Mouse (Mus musculus) heart, embryonic 15.5 days (tissue): ENCODE results near the gene Aars2. TPM values are rescaled to one million over a fixed set of nuclear protein-coding genes. Genes with fewer than 3 reads are reported as not detected.
A peak's percentile ranks its signal among the peaks of the same experiment; 100 is the strongest.

Experiments used
- ATAC-seq: fragments of 200-750 bp; cut with Nextera tagmentation; replicated peaks from 2 replicates; pipeline ENCODE4 v1.8.0; 2017; ENCODE audit warnings: low read depth, moderate TSS enrichment; ENCODE audit not compliant: insufficient number of reproducible peaks, insufficient read depth, low FRiP score
- H3K27ac ChIP-seq: fragments of 300-500 bp; sonication (generic); 2 replicates; pipeline ENCODE4 v1.5.1; 2015; ENCODE audit warnings: mild to moderate bottlenecking, inconsistent platforms
- H3K27me3 ChIP-seq: fragments of 300-500 bp; sonication (generic); 2 replicates; pipeline ENCODE4 v1.6.1; 2015; ENCODE audit warnings: inconsistent platforms
- H3K36me3 ChIP-seq: fragments of 300-500 bp; sonication (generic); 2 replicates; pipeline ENCODE4 v1.6.1; 2015; ENCODE audit warnings: mild to moderate bottlenecking, inconsistent platforms
- H3K4me1 ChIP-seq: fragments of 300-500 bp; sonication (generic); replicated peaks from 2 replicates; pipeline ENCODE4 v1.6.1; 2015; ENCODE audit warnings: inconsistent platforms
- H3K4me2 ChIP-seq: fragments of 300-500 bp; sonication (generic); 2 replicates; pipeline ENCODE4 v1.6.1; 2015; ENCODE audit warnings: inconsistent platforms, mild to moderate bottlenecking, moderate library complexity
- H3K4me3 ChIP-seq: fragments of 300-500 bp; sonication (generic); 2 replicates; pipeline ENCODE4 v1.5.1; 2015; ENCODE audit warnings: mild to moderate bottlenecking, inconsistent platforms
- H3K9ac ChIP-seq: fragments of 300-500 bp; sonication (generic); 2 replicates; pipeline ENCODE4 v1.6.1; 2015; ENCODE audit warnings: mild to moderate bottlenecking, inconsistent platforms
- H3K9me3 ChIP-seq: fragments of 300-500 bp; sonication (generic); replicated peaks from 2 replicates; pipeline ENCODE4 v1.6.1; 2016; ENCODE audit warnings: inconsistent platforms
- WGBS: fragments of 180-500 bp; shearing (Covaris S2); methylation state at CpG from one replicate; pipeline ENCODE4 v1.1.7; 2015; ENCODE audit warnings: mixed read lengths; 5-methylcytosine and 5-hydroxymethylcytosine counted together
- polyA plus RNA-seq: library from polyadenylated mRNA; unstranded; fragments of >200 nt; fragmentation: Nextera tagmentation; extraction: Ambion mirVana; gene quantifications from 2 replicates; pipeline ENCODE4 v1.2.1, GENCODE M21; 2015

The Aars2 gene
- polyA plus RNA-seq, 1 experiment from 2014 or later: 19.2 TPM

DNA sequence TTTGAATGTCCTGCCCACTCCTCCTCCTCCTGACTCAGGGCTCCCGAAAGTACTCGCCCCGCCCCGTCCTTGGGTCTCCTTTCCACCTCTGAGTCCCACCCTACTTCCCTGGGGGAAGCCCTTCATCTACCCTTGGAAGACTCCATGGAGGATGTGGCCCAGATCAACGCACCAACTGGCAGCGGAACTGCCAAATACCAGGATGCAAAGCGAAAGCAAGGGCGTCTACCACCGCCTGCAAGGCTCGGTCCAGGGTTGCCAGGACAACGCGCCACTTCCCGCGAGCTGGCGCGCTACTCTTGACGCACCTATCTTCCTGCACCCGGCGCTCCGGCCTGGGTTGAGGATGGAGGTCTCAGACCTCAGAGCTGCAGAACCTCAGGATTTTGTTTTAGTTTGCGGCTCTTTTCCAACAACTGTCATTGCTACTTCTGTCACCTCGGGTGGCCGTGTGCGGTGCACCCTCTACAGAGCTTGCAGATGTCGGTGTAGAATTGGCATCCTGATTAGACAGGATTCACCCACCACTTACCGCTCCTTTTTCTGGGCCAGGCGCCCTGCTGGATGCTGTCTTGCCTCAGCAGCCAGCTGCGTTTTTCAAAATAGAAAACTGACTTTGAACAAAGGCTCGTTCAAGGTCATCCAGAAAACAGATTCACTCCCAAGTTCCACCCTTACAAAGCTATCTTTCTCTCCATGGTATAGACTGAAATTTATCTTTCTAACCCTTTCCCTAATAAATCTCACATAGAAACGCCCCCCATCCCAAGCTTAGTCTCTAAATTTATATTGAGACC lies 31.8 kb upstream of the Aars2 start, which contains the start of gene Spats1:
TSS of gene Spats1 (minus strand) at position 747 of the 797 bp plus-strand sequence.
- H3K4me1 ChIP-seq: peaks cover 20% of the 10 kb centered on the region
- H3K36me3 ChIP-seq: no peaks in the 10 kb centered on the region
- peaks cover 16% of the 10 kb centered on the region for H3K27me3 ChIP-seq
- peak within 1 kb of the TSS; percentile 36 for H3K9ac ChIP-seq
- H3K27ac ChIP-seq: 0 out of 2 replicates have a peak within 1 kb of the TSS, but pooled peaks have one; percentile 8
- peak within 1 kb of the TSS; percentile 52 for H3K4me3 ChIP-seq
- H3K4me2 ChIP-seq: peak within 1 kb of the TSS; percentile 77
- no peaks in the 10 kb centered on the region for H3K9me3 ChIP-seq
- 4% methylated on average over 30 of the region's 30 CpGs for WGBS
- peak; percentile 57 for ATAC-seq

DNA sequence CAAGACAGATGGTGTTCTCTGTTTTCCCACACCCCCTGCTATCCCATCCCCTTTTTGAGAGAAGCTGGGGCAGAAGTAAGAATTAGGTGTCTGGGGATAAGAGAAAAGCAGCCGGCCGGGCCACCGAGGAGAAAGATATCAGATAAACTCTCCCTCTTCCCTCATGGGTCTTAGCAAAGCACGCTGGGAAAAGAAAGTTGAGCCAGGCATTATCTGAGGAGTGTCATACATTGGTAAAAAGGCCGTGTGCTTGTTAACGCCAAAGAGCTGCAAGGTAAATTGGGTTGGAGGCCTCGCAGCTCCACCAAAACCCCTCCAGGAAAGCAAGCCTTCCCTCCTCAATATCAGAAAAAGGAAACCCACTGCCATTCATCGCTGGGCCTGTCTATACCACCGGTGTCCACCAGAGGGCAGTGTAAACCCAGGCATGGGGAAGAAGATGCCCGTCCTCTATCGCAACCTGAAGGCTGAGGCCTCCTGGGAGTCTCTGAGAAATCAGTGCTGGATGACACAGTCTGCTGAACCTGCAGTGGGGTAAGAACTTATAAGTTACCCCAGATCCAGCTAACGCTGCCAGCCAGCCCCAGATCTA lies 28.3 kb upstream of the Aars2 start:
- no peak overlapping the region for H3K9ac ChIP-seq
- H3K4me3 ChIP-seq: no peak overlapping the region
- H3K27me3 ChIP-seq: peaks cover 16% of the 10 kb centered on the region
- ATAC-seq: no peak
- H3K4me2 ChIP-seq: no peak overlapping the region; the same call in 1 of the 2 replicates
- H3K4me1 ChIP-seq: peaks cover 20% of the 10 kb centered on the region
- H3K27ac ChIP-seq: no peak overlapping the region
- no peaks in the 10 kb centered on the region for H3K36me3 ChIP-seq
- H3K9me3 ChIP-seq: no peaks in the 10 kb centered on the region
- WGBS: 8% methylated on average over 12 of the region's 12 CpGs

DNA sequence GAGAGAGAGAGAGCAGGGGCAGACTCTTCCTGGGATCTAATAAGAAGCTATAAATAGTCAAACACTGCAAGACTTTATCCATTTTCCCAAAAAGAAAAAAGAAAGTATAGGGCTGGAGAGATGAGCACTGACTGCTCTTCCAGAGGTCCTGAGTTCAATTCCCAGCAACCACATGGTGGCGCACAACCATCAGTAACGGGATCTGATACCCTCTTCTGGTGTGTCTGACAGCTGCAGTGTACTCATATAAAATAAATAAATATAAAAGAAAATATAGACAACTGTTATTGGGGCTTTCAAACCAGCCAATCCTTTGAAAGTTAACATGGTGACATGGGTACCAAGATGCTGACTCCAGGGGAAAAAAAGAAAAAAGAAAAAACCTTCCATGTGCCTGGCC lies 26.2 kb upstream of the Aars2 start:
- Histone ChIP-seq H3K4me1 (peaks cover 9% of the 10 kb centered on the region; the same call in 1 of the 2 replicates), H3K36me3 (no peaks in the 10 kb centered on the region), H3K4me2 (no peak overlapping the region), H3K27me3 (peaks cover 11% of the 10 kb centered on the region), H3K27ac (no peak overlapping the region), H3K9me3 (no peaks in the 10 kb centered on the region), H3K4me3 (no peak overlapping the region), H3K9ac (no peak overlapping the region)
- WGBS: 37% methylated on average over 2 of the region's 2 CpGs
- ATAC-seq: no peak

DNA sequence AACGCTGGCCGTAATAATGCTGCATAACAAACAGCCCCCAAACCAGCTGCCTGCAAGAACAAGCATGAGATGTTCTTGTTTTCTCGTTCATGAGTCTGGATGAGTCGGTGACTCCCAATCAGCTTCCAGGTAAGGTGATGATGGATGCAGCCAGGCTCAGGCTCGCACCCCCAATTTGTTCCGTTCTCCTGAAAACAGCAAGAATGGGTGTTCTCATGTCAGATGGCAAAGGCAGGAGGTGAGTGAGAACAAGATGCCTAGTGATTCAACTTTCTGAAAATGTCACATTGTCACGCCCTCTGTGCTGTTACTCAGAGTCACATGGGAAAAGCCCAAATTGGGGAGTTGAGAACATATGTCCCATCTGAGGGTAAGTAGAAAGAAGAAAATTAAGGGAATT lies 21.1 kb upstream of the Aars2 start:
- 76% methylated on average over 7 of the region's 7 CpGs for WGBS
- Histone ChIP-seq H3K4me3 (no peak overlapping the region), H3K36me3 (no peaks in the 10 kb centered on the region), H3K9ac (no peak overlapping the region), H3K9me3 (no peaks in the 10 kb centered on the region), H3K27ac (no peak overlapping the region), H3K27me3 (peaks cover 4% of the 10 kb centered on the region; the same call in 1 of the 2 replicates), H3K4me1 (no peaks in the 10 kb centered on the region), H3K4me2 (no peak overlapping the region)
- no peak for ATAC-seq

DNA sequence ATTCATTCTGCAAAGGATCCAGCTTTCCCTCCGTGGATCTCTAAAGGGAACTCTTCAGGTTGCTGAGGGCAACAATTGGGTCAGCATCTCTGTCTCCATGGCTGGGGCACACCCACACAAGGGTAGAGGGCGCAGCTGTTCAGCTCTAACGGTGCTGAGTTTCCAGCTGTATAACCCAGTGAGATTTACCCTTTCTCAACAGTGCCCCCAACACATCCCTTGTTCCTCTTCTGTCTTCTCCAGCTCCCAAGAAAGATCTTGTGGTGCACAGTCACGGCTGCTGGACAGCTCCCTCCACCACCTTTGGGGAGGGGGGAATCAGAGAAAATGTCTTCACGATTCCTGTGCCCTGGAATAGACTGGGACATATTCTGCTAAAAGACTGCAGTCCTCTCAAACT lies 19.4 kb upstream of the Aars2 start:
- Histone ChIP-seq H3K4me2 (no peak overlapping the region), H3K9ac (no peak overlapping the region), H3K4me1 (peaks cover 6% of the 10 kb centered on the region; the same call in 1 of the 2 replicates), H3K27ac (no peak overlapping the region), H3K4me3 (no peak overlapping the region), H3K9me3 (no peaks in the 10 kb centered on the region), H3K27me3 (peaks cover 4% of the 10 kb centered on the region; the same call in 1 of the 2 replicates), H3K36me3 (no peaks in the 10 kb centered on the region)
- 10% methylated on average over 5 of the region's 5 CpGs for WGBS
- no peak for ATAC-seq

DNA sequence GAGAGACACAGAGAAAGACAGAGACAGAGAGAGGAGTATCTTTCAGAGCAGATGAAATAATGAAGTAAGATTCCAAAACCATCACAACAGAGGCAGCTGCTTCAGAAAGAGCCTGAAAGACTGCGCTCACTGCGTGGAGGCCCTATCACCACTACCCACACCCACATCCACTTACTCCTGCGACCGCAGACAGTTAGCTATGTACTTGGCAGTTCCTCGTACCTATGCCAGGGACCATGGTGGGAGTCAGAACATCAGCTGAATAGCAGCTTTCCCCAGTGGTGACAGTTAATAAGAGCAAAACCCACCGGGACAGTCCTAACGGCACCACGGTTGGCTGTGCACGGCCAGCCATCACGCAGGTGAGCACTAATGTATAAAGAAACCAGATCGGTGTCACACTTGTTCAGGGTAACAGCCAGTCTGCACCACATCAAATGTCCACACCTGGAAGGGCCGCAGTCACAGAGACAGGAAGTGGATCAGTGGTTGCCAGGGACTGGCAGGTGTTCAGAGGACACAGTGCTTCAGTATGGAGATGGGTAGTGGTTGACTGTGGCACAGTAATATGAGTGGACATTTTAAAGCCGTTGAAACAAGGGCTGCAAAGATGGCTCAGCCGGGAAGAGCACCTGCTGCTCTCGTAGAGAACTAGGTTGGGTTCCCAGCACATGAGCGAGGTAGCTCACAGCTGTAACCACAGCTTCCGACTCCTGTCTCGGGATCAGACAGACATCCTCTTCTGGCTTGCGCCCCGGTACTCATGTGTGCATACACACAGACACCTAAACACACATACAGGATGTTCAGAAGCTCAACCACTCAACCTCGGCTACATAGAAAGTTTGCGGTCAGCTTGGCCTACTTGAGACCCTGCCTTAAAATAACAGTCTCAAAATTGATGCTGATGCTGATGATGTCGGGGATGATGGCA lies 18.1 kb upstream of the Aars2 start:
- Histone ChIP-seq H3K27me3 (peaks cover 9% of the 10 kb centered on the region; the same call in 1 of the 2 replicates), H3K27ac (no peak overlapping the region), H3K9ac (no peak overlapping the region), H3K36me3 (no peaks in the 10 kb centered on the region), H3K9me3 (no peaks in the 10 kb centered on the region), H3K4me2 (no peak overlapping the region), H3K4me3 (no peak overlapping the region), H3K4me1 (peaks cover 6% of the 10 kb centered on the region; the same call in 1 of the 2 replicates)
- 77% methylated on average over 23 of the region's 23 CpGs for WGBS
- ATAC-seq: no peak; the same call in 1 of the 2 replicates

DNA sequence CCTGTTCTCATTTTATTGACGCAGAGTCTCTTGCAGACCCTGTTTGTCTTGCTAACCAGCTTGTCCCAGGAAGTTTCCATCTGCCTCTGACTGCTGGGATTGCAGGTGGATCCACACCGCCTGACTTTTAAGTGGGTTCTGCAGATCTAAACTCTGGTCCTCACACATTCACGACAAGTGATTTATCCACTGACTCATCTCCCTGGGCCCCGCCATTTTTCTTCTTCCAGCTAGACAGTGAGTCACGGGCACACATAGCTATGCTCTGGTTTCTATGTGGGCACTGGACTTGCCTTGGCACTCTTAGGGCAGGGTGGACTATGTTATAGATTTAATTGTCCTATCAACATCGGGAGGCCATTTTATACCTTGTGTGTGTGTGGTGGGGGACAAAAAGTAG lies 16.9 kb upstream of the Aars2 start:
- Histone ChIP-seq H3K9me3 (no peaks in the 10 kb centered on the region), H3K27ac (no peak overlapping the region), H3K4me3 (no peak overlapping the region), H3K9ac (no peak overlapping the region), H3K4me2 (no peak overlapping the region), H3K36me3 (no peaks in the 10 kb centered on the region), H3K4me1 (peaks cover 6% of the 10 kb centered on the region; the same call in 1 of the 2 replicates), H3K27me3 (peaks cover 9% of the 10 kb centered on the region; the same call in 1 of the 2 replicates)
- ATAC-seq: no peak
- 78% methylated on average over 6 of the region's 6 CpGs for WGBS

DNA sequence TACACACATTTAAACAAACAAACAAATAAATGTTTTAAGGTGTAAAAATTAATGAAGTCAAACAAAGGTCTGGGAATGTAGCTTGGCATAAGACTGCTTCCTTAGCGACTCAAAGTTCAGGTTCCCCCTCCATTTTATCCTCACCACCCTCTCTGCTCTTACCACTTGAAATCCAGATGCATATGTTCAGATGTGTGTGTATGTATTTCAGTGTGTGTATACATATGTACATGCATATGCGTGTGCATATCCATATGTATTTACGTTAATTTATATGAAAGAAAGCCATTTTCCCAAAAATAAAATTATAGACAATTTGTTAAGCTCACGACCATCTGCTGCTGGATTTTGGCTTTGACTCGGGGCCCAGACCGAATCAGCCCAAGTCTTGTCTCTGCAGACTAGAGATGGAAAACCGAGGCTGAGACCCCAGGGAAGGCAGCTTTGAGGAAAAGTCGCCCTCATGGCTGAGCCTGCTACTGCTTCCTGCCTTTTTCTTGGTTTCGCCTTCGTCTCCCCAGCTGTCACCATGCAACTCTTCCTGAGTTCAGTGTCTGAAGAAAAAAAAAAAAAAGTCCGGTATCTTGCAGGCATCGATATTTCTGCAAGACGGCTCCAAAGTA lies 16.0 kb upstream of the Aars2 start:
- 61% methylated on average over 13 of the region's 13 CpGs for WGBS
- H3K27me3 ChIP-seq: peaks cover 9% of the 10 kb centered on the region; the same call in 1 of the 2 replicates
- H3K4me3 ChIP-seq: no peak overlapping the region
- no peak for ATAC-seq
- no peaks in the 10 kb centered on the region for H3K36me3 ChIP-seq
- no peak overlapping the region for H3K9ac ChIP-seq
- no peak overlapping the region for H3K4me2 ChIP-seq
- no peak overlapping the region for H3K27ac ChIP-seq
- H3K4me1 ChIP-seq: peaks cover 6% of the 10 kb centered on the region; the same call in 1 of the 2 replicates
- no peaks in the 10 kb centered on the region for H3K9me3 ChIP-seq

DNA sequence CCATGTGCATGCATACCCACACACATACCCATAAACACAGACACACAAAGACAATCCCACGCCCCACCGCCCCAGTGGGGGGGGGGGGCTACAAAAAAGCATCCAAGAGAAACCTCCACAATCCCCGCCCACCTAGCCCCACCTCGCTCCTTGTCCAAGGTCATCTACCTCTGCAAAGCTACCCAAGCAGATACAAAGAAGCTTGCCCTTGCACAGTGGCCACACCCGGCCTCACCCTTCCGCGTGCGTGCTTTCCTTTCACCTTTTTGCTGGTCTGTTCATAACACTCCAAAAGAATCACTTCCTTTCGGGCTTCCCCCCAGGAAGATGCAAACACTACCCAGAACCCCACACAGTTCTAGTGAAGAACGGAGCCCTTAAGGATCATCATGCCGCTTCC lies 11.2 kb upstream of the Aars2 start:
- 70% methylated on average over 11 of the region's 11 CpGs for WGBS
- Histone ChIP-seq H3K27me3 (0 out of 2 replicates have a peak, but pooled peaks cover 5% of the 10 kb centered on the region), H3K4me2 (no peak overlapping the region), H3K9me3 (no peaks in the 10 kb centered on the region), H3K4me3 (no peak overlapping the region), H3K9ac (no peak overlapping the region), H3K36me3 (no peaks in the 10 kb centered on the region), H3K4me1 (peaks cover 6% of the 10 kb centered on the region; the same call in 1 of the 2 replicates), H3K27ac (no peak overlapping the region)
- no peak for ATAC-seq

DNA sequence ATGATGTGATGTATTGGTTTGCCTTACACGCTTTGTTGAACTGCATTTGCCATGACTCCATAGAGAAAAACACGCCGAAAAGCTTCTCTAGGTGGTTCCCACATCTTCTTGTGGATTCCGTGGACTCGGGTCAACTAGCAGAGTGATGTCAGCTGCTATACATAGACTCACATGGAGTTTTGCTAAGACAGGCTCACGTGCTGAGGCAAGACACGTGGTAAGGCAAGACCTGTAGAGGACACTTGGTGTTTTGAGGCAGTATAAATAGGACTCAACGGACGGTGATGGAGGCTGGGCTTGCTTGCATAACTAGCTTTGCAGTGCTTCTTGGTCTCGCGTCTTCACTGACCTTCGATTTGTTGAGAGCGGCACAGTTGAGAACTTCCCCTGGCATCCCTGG lies 8.2 kb upstream of the Aars2 start:
- Histone ChIP-seq H3K4me2 (no peak overlapping the region), H3K4me3 (no peak overlapping the region), H3K36me3 (no peaks in the 10 kb centered on the region), H3K27me3 (0 out of 2 replicates have a peak, but pooled peaks cover 2% of the 10 kb centered on the region), H3K9ac (no peak overlapping the region), H3K9me3 (no peaks in the 10 kb centered on the region), H3K27ac (no peak overlapping the region), H3K4me1 (peaks cover 6% of the 10 kb centered on the region; the same call in 1 of the 2 replicates)
- 57% methylated on average over 13 of the region's 13 CpGs for WGBS
- ATAC-seq: 0 out of 2 replicates have a peak, but pooled peaks have one; percentile 67
